Mouse (Mus musculus) urinary bladder, postnatal 25 days (tissue): ENCODE measurements around the gene Tbxas1.

Experiments
- DNase-seq: peaks from one replicate; pipeline ENCODE4 v3.0.0; 2022; ENCODE audit warnings: low spot score

Gene Tbxas1

DNA sequence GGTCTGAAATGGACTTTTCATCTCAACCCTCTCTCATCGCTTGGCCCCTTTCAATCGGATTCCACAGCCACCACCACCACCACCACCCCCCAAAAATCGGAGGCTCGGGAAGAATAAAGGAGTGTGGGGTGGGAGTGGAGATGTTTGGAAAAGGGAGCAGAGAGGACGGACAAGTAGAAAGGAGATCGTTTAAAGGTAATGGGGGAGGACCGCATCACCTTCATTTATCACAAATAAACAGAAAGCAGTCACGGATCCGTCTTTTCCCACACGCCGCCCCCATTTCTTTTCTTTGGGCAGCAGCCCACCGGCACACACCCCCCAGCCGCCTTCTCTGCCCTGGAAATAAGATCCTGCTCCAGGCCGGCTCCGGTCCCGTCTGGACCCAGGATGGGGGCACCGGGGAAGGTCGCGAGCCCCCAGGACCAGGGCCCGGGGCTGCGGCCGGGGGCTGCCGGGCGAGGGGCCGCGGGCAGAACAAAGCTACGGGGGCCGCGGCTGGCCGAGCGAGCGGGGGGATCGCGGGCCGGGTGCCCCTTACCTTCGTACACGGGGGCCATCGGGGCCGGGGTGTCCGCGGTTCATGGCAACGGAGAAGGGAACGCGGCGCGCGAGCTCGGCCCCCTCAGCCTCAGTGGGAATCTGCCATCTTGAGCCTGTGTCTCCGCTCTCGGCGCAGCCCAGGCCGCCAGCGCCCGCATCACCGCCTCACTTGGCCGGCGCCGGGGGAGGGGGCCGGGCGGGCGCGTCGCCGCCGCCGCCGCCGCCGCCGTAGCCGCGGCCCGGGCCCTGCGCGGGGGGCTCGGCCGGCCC lies at the start of gene Tbxas1:
Gene Tbxas1, plus strand, starts transcription at position 147 of the 813 bp plus-strand sequence.
- DNase-seq = peak; percentile 44

DNA sequence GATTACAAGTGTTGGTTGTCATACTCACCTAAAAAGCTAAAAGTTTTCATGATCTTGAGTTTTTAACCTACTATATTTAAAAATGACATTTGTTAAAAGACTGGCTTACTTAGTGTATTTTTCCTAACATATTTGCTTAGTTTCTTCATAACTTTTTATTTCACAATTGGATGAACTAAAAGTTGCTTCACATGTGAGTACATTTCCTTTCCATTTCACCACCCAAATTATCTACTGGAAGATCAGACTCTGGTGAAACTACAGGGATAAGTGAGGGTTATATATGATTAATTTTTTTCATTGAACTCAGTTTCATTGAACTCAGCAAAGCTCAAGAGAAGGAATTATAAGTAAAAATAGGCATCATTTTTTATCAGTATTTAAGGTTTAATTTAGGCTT lies 49.3 kb upstream of the Tbxas1 start:
- DNase-seq = no peak

GRCm38 (mm10) chr6:38826857-38827256 lies 48.3 kb upstream of the Tbxas1 start:
- no peak for DNase-seq

DNA sequence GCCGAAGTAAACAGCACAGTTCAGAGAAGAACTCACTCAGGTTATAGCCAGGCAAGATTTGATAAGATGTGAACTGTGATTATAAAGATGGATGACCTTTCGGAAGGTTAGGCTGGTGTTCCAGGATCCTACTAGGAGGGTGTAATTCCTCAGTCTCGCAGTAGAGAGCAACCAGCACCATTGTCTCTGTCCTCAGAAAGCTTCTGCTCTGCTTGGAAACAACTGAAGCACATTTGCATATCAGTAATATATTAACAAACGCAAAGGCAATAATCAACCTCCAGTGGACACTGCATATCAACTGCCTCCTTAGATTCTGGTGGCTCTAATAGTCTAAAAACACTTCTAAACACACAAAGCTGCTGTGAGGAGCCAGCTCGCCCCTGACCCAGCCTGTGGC lies 47.8 kb upstream of the Tbxas1 start:
- DNase-seq = no peak

- DNase-seq = no peak
Measured at GRCm38 (mm10) chr6:38828211-38828610, 47.0 kb upstream of the Tbxas1 start.

DNA sequence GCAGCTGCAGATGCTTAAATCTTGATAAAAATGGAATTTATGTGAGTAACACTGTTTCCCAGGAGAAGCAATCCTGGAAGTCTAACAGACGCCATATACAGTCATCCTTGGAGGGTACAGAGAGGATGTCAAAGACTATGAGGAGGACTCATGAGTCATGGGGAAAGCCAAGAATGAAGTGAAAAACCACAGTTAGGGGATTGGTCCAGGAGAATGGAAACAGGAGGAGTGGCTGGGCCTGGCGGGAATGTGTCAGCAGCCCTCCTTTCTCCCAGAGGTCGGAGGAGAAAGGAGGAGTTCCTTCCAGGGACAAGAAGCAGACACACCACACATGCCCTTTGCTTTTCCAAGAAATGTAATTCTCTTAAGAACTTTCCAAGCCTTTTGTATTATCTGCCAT lies 45.8 kb upstream of the Tbxas1 start:
- no peak for DNase-seq

- no peak for DNase-seq
Measured at GRCm38 (mm10) chr6:38833721-38834120, 41.5 kb upstream of the Tbxas1 start.

DNA sequence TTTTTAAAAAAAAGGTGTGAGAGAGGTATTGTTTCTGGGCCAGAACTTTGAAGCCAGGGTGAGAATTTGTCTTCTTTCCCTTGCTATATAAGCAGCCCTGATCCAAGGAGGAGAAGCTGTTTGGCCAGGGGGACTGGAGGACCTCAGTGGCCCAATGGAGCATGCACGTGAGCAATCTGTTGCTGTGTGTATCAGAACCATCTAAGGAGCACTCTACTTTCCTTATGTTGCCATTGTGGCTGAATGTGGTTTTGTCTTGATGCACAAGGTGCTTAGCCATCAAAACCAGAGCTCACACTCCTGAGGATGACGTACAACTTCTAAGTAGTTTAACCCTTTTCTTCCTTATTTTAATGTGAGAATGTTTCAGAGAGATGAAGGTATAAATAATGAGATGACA lies 40.5 kb upstream of the Tbxas1 start:
- no peak for DNase-seq

DNA sequence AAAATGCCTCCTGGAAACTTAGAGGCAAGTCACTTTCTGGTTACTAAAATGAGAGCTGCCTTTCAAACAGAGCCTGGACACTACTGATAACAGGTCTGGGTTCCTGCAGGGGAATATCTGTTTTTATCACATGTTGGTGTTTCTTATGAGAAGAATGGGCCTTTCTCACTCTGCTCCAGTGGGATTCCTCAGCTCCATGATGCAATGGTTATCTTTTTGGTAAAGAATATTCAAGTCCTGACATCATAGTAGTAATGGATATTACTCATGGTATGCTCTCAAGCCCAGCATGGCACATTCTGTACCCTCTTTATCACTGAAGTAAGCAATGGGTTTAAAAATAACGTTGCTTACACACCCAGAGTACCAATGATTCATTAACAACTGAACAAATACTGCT lies 40.0 kb upstream of the Tbxas1 start:
- DNase-seq = no peak

GRCm38 (mm10) chr6:38838061-38838460 lies 37.1 kb upstream of the Tbxas1 start:
- no peak for DNase-seq

- no peak for DNase-seq
Measured at GRCm38 (mm10) chr6:38839891-38840290, 35.3 kb upstream of the Tbxas1 start.

DNA sequence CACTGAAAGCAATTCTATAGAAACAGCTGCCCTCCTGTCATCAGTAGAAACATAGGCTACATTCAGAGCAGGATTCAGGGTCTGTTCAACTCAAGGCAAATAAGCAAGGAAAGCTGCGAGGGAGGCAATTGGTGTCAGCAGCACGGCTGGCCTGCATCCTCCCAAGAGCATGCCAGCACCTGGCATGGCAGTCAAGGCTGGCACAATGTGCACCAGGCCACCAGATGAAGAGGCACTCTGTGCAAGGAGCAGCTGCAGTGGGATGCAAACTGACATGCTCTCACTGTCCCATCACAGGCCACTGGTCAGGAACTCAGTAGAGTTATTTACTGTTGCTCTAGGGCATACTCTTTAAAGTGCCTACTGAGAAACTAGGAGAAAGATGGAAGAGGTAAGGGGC lies 34.8 kb upstream of the Tbxas1 start:
- DNase-seq = no peak

- no peak for DNase-seq
Measured at GRCm38 (mm10) chr6:38840780-38841179, 34.4 kb upstream of the Tbxas1 start.

DNA sequence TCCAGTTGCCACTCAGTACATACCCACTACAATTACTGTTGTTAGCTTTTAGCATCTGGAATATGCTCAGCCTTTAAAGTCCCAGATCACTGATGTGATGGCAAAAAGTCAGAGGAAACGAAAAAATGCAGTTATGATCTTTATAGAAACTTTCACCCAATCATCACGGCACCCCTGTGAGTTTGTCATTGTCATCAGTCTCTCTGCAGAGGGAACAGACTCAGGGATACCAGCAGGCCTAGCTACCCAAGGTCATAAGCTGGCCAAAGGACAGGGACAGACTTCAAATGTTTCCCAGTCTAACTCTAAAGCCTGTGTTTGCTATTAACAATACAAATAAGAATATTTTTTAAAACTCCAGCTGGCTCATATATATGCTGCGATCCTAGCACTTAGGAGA lies 33.7 kb upstream of the Tbxas1 start:
- DNase-seq = no peak

DNA sequence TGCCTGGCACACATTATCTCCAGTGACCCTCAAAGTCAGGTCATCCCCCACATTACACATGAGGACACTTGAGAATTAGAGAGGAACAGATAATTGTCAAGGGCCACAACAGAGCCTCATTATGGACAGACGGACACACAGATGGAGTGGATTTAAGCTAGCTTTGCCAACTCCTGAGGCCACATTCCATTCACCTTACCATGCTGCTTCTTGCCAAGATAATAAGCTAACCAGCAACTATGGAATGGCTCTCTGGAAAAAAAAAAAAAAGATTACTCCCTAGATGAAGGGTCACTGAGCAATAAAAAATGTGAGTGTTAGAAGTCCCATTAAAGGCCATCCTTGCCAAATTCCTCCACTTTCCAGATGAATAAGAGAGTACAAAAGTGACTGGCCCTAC lies 30.1 kb upstream of the Tbxas1 start:
- no peak for DNase-seq

GRCm38 (mm10) chr6:38845876-38846275 lies 29.3 kb upstream of the Tbxas1 start:
- no peak for DNase-seq

DNA sequence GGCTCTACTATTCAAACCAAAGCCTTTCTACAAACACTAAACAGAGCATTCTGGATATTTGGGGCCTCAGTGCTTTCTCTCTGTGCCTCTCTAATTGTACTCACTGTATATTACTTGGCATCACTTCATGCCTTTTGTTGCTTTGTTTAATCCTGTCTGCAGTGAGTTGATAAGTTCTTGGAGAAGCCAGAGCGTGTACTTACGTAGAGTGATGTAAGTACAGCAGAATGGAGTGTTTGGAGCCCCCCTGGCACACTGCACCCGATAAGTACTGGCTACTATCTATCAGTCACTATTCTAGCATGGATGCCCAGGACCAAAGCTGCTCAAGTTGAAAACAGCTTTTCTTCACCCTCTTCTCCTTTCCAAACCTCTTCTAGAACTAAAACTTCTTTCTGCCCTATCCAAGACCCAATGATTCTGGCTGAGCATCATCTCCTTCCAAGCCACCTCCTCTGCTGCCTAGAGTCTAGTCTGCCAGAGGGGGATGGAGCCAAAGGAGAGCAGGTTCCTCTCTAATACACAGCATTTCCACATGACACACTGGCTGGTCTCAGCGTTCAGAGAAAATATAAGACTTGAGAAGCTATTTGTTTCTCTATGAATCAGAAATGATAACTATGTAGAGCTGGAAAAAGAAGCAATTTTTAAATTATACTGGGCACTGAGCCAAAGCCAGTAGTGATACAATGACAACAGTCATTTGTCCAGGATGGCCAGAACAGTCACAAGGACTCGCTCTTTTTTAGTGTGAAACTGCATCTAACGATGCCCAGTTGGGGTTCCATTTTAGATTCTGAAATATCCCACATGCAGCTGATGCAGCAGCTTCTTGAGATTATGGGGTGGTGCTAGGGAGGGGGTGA lies 28.6 kb upstream of the Tbxas1 start:
- no peak for DNase-seq

- no peak for DNase-seq
Measured at GRCm38 (mm10) chr6:38847447-38847846, 27.8 kb upstream of the Tbxas1 start.

DNA sequence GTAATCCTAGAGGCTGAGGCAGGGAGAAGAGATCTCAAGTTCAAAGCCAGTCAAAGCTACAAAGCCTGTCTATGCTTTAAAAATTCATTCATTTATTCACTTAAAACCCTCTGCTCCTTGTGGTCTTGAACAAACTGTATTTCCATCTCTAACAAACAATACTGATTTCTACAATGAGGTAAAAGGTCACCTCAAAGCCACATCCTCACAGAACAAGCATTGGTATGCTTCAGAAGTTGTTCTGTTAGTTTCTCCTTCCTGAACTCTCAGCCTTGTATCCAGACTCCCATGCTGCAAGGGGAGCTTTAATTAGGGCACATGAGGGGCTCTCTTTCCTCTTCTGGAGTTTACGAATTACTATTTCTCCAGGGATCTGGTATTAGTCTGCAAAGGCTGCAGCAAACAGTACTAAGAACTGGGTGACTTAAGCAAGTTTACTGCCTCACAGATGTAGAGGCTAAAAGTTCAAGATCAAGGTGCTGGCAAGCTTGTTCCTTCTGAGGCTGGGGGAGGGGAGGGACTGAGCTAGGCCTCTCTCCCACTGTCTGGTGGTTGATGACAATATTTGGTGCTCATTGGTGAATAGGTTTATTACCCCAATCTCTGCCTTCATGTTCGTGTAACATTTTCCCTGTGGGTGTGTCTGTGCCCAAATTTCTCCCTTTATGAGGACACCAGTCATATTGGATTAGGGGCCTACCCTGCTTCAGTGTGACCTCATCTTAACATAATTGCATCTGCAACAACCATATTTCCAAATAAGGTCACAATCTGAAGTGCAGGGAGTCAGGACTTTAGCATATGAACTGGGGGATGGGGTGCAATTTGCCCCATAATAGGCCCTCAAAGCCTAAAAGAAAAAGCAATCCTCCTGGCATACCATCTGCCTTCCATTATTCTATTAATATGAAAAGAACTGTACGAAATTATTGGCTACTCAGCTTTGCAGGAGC lies 27.0 kb upstream of the Tbxas1 start:
- no peak for DNase-seq

- DNase-seq = no peak
Measured at GRCm38 (mm10) chr6:38850715-38851259, 24.4 kb upstream of the Tbxas1 start.

GRCm38 (mm10) chr6:38851740-38852139 lies 23.5 kb upstream of the Tbxas1 start:
- no peak for DNase-seq

DNA sequence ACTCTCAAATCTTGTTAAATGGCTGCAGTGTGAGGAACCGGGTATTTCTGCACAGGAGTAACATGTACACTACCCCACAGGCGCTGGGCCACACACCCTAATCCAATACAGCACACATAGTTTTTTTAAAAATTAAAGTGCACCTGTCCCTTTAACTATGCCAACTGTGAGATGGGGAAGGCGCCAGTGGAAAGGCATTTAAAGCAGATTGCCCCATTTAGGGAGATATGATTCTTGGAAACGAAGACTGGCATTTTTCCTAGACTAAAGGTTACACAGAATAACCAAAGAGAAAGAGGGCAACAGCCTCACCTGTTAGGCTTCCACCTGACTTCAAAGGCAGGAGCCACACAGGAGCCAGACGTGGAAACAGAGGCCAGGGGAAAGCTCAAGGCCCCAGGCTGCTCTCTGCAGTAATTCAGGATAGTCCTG lies 21.6 kb upstream of the Tbxas1 start:
- DNase-seq = no peak
